Mouse (Mus musculus): ENCODE results near the gene A930004D18Rik. TPM values are rescaled to one million over a fixed set of nuclear protein-coding genes. Genes with fewer than 3 reads are reported as not detected.

A930004D18Rik gene
- total RNA-seq, 4 experiments from 2014 or later, result 3.8 to 6.3 (median 5.1) TPM

DNA sequence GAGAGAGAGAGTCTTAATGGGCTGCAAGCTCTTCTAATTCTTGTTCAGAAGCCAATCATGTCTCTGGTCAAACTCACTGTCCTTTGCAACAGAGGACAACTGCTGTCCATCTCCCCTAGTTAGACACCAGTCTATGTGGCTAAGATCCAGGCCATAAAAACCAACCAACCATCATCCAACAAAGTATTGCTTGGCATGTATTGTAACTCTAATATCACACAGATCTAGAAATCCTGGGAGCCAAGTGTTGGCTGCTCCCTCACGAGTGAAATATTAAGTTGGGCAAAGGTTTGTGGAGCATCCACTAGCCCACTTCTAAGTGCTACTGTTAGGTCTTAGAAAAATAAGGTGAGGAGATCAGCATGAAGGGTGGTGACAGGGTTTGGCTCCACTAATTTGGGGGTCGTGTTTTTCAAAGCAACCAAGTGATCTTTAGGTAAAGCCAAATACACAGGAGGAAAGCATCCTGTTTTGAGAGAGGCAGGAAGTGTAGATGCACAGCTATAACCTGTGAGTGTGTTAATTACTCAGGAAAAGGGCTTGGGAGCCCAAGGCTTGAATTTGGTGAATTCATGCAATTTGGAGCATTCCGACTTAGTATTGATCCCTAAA is 710 bp upstream of the A930004D18Rik start:
- DNase-seq (ENCODE audit: low spot score in 2 of 2), result no peak

DNA sequence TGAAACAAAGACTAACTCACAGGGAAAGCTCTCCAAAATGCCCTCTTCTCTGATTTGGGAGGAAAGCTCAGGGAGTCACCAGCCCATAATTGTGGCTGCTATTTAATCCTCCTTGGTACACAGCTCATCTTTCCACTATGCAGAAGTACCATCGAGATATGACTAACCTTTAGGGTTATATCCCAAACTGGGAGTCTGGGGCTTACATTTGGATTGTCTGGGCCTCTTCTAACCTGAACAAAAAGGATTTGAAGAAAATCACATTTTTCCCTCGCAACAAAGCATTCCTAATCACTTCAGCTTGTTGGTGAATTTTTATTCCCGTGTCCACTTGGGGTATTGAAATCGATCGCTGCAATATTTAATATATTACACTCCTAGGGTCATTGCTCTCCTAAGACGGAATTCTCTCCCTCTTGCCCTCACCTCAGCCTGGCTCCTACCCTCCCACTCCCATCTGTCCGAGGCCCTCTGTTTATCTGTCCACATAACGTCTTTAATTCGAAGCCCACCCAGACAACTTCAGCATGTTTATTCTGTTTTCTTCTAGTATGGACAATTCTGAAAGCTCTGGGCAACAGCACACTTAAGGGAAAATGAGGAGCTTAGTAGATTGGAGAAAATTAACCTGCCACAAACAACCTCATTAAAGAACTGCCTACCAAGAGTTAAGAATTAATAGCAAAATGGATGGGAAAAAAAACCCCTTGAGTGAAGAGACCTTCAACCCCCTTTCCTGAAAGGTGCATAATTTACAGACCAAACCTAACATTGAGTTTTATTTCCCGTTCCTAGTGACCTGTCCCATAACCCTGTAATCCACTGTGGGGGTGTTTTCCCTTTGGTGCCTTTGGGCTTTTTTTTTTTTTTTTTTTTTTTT is 2.9 kb downstream of the A930004D18Rik start:
- DNase-seq (ENCODE audit: low spot score in 2 of 2), result no peak

- no peak for DNase-seq (ENCODE audit: low spot score in 2 of 2)
Observed at GRCm38 (mm10) chr2:18033166-18034108, 4.1 kb downstream of the A930004D18Rik start.

GRCm38 (mm10) chr2:18032538-18032895 is 5.0 kb downstream of the A930004D18Rik start:
- DNase-seq (ENCODE audit: low spot score in 2 of 2), result peak in 1 of 2 experiments; percentile 4

DNA sequence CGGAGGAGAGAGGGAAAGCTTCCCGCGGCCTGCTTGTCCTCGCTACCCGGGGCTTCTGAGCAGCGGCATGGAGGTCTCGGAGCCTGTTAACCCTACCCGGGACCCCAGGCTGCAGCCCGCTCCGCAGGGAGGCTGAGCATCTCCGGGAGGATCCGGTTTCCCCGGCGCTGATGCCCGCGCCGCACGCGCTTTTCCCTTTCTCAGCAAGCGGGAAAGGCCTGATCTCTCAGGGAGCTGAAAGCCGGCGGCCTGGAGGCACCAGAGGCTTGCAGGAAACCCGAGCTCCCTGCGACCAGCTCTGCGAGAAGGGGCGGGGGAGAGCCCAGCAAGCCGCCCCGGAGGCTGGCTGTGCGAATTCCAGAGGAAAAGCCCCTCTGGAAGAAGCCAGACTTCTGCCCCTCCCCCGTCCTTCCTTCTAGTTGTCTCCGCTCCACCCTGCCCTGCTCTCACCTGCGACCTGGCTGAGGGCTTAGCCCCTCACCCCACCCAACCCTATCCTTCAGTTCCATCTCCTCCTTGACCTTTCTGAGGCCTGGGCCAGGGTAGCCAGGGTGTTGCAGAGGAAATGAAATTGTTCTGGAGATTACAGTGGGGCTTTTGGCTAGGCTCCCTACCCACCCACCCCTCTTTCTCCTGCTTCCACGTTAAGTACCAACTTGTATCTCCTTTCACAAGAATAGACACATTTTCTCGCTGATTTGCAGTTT is 5.6 kb downstream of the A930004D18Rik start:
- DNase-seq (ENCODE audit: low spot score in 2 of 2), result peak in 1 of 2 experiments; percentile 38

GRCm38 (mm10) chr2:18031271-18031821 is 6.2 kb downstream of the A930004D18Rik start:
- DNase-seq (ENCODE audit: low spot score in 2 of 2), result peak in 1 of 2 experiments; percentile 42

- no peak for DNase-seq (ENCODE audit: low spot score in 2 of 2)
Observed at GRCm38 (mm10) chr2:18030581-18030980, 7.0 kb downstream of the A930004D18Rik start.

DNA sequence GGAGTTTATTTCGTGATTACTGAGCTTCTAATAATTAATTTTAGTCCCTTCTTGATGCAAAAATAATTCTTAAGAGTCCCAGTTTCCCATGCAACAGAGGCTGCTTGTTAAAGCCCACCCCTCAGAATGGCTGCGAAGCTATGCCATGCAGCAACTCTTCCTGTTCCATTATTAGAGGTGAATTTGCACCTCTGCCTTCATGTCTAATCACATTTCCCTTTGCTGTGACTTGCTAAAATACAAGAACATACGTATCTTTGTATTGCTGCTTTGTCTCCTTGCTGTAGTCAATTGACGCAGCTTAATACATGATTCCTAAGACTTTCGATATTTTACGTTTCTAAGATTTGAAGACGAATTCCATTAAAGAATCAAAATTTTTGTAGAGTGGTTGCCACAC is 7.9 kb downstream of the A930004D18Rik start:
- no peak for DNase-seq (ENCODE audit: low spot score in 2 of 2)

DNA sequence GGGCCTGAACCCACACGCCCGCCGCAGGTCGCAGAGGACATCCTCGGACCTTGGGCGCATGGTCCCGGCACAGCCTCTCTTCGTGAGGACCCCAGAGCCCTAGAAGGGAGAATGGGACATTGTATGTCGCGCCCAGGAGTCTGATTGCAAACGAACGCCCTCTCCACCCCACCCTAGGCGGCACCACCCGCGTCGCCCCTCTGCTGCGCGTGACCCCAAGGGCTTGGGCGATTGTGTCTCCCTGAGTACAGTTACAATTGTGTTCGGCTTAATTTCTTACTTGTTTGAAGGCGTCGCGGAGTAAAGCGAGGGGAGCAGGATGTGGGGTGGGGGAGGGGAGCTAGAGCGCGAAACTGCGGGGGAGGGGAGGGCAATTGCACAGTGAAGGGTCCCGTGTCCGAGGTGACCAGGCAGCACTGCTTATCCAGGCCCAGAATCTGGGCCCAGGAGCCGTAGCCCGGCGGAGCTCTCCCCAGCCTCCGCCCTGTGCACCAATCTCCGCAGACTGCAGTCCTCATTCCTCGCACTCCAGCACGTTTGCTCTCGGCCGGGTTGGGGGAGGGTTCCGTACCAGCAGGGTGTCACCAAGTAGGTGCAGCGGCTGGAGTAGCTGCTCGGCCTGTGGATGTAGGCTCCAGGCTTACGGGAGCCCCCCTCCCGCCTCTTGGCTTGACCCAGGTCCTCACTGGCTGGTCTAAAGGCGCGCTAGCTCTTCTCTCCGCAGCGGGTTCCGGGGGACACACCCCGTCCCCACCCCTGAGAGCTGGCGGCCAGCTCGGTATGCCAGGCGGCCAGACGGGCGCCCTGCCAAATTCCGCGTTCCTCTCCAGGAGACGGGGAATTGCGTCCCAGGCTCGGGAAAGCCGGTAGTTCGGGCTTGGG is 9.2 kb downstream of the A930004D18Rik start:
- peak; percentile 79 to 85 for DNase-seq (ENCODE audit: low spot score in 2 of 2)

GRCm38 (mm10) chr2:18027448-18028139 is 9.9 kb downstream of the A930004D18Rik start:
- peak; percentile 88 to 94 for DNase-seq (ENCODE audit: low spot score in 2 of 2)

GRCm38 (mm10) chr2:18026116-18026947 is 11.2 kb downstream of the A930004D18Rik start:
- no peak for DNase-seq (ENCODE audit: low spot score in 2 of 2)

DNA sequence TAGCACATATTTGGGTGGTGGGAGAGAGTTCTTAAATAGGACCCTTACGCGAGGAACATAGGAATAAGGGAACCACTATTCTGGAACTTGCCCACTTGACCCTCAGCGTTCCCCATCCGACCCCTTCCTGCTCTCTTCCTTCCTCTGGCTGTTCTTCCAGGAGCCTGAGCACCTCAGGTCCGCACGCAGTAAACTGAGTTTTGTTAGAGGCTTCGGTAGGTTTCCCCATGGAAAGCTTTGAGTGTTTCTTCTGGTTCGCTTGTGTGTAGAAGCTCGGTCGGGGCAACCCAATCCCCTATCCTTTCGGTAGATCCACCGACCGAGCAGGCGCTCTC is 11.8 kb downstream of the A930004D18Rik start:
- no peak for DNase-seq (ENCODE audit: low spot score in 2 of 2)

DNA sequence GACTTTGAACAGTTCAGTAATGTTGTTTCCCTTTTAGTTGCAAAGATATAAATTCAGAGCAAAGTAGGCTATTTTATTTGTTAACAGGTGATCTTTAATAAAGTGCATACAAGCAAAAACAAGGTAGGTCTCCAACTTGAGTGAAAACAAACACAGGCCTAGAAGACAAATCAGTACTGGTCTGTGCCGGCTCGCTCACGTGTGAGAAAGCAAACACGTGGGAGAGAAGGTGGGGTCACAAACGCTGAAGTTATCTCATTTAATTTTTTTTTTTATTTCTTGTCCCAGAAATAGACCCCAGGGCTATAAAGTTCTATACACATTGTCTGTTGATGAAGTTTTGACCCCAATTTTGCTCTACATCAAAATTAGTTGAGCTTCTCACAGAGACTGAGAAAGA is 12.4 kb downstream of the A930004D18Rik start:
- no peak for DNase-seq (ENCODE audit: low spot score in 2 of 2)

GRCm38 (mm10) chr2:18022886-18023285 is 14.7 kb downstream of the A930004D18Rik start:
- no peak for DNase-seq (ENCODE audit: low spot score in 2 of 2)

GRCm38 (mm10) chr2:18019122-18019521 is 18.4 kb downstream of the A930004D18Rik start:
- DNase-seq (ENCODE audit: low spot score in 2 of 2), result no peak

DNA sequence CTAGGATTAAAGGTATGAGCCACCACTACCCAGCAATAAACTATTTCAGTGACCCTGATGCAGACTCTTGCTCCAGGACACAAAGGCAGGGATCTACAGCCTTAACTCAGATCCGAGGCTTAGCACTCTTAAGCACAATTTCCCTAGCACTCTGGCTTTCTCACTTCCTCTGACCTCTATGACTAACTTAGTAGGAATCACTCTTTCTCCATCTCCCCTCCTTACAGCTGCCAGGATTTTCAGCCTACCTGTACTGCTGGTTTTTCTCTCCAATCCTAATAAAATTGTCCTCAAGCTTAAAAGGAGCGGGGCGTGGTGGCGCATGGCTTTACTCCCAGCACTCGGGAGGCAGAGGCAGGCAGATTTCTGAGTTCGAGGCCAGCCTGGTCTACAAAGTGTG is 20.2 kb downstream of the A930004D18Rik start:
- DNase-seq (ENCODE audit: low spot score in 2 of 2), result no peak

- no peak for DNase-seq (ENCODE audit: low spot score in 2 of 2)
Observed at GRCm38 (mm10) chr2:18016639-18017038, 20.9 kb downstream of the A930004D18Rik start.

DNA sequence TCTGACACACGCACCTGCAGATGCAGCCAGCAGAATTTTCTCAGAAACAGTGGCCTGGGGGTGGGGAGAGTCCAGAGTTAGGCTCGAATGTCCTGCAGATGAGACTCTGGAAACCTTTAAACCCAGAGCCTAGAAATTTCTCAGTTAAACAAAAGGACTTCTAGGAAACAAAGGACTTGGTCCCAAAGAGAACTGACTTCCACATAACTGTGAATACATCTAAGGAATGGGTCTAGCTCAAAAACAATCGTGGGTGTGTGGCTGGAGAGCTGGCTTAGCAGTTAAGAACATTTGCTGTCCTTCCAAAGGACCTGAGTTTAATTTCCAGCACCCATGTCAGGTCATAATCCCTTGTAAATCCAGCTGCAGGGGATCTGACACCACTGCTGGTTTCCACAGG is 22.0 kb downstream of the A930004D18Rik start:
- no peak for DNase-seq (ENCODE audit: low spot score in 2 of 2)

All from layer of hippocampus, adult 8-10 months (tissue).